Mouse (Mus musculus) liver, postnatal 0 days (tissue): ENCODE measurements at regions not wholly inside any gene's neighbourhood (a gene's known extent, or its start where the extent isn't known, plus 50 kb on each side); places are given as distances from the start of the nearest gene placed in this dataset.

ENCODE experiments used
- ATAC-seq: fragments of 200-750 bp; cut with Nextera tagmentation; 2 replicates; pipeline ENCODE4 v1.8.0; 2017; ENCODE audit warnings: mild to moderate bottlenecking, moderate library complexity
- DNase-seq: peaks from one replicate; pipeline ENCODE4 v3.0.0-alpha.2; 2016
- H3K27ac ChIP-seq: fragments of 300-500 bp; sonication (generic); 2 replicates; pipeline ENCODE4 v1.5.1; 2014; ENCODE audit warnings: antibody characterized with exemption, moderate library complexity, mild to moderate bottlenecking, low read depth
- H3K27me3 ChIP-seq: fragments of 300-500 bp; sonication (generic); 2 replicates; pipeline ENCODE4 v1.6.1; 2014; ENCODE audit warnings: low read length, control low read depth, mixed read lengths; ENCODE audit not compliant: insufficient read depth
- H3K36me3 ChIP-seq: fragments of 300-500 bp; sonication (generic); replicated peaks from 2 replicates; pipeline ENCODE4 v1.6.1; 2014; ENCODE audit warnings: mild to moderate bottlenecking, control low read depth, low read length, moderate library complexity, mixed read lengths; ENCODE audit not compliant: insufficient read depth
- H3K4me1 ChIP-seq: fragments of 300-500 bp; sonication (generic); 2 replicates; pipeline ENCODE4 v1.6.1; 2014; ENCODE audit warnings: antibody characterized with exemption, mild to moderate bottlenecking, control low read depth; ENCODE audit not compliant: insufficient read depth
- H3K4me2 ChIP-seq: fragments of 300-500 bp; sonication (generic); 2 replicates; pipeline ENCODE4 v1.6.1; 2014; ENCODE audit warnings: low read depth, mild to moderate bottlenecking, low read length, moderate library complexity, mixed read lengths
- H3K4me3 ChIP-seq: fragments of 300-500 bp; sonication (generic); 2 replicates; pipeline ENCODE4 v1.5.1; 2014; ENCODE audit warnings: low read depth, low read length
- H3K9ac ChIP-seq: fragments of 300-500 bp; sonication (generic); replicated peaks from 2 replicates; pipeline ENCODE4 v1.6.1; 2014; ENCODE audit warnings: mild to moderate bottlenecking, moderate library complexity
- H3K9me3 ChIP-seq: fragments of 300-500 bp; sonication (generic); 2 replicates; pipeline ENCODE4 v1.6.1; 2016; ENCODE audit warnings: mild to moderate bottlenecking, control low read depth, low read length, mixed read lengths
- CTCF ChIP-seq: sonication (generic); IDR thresholded peaks from 2 replicates; pipeline ENCODE4 v1.5.1; 2016; ENCODE audit warnings: antibody characterized with exemption, low read depth
- EP300 ChIP-seq: IDR thresholded peaks from 2 replicates; pipeline ENCODE4 v1.6.1; 2016; ENCODE audit warnings: antibody characterized with exemption, low read depth, mild to moderate bottlenecking
- WGBS: fragments of 180-500 bp; shearing (Covaris S2); extraction: QIAGEN DNeasy Blood & Tissue Kit; methylation state at CpG from one replicate; pipeline ENCODE4 v1.1.7; 2014; ENCODE audit not compliant: insufficient replicate concordance; 5-methylcytosine and 5-hydroxymethylcytosine counted together

DNA sequence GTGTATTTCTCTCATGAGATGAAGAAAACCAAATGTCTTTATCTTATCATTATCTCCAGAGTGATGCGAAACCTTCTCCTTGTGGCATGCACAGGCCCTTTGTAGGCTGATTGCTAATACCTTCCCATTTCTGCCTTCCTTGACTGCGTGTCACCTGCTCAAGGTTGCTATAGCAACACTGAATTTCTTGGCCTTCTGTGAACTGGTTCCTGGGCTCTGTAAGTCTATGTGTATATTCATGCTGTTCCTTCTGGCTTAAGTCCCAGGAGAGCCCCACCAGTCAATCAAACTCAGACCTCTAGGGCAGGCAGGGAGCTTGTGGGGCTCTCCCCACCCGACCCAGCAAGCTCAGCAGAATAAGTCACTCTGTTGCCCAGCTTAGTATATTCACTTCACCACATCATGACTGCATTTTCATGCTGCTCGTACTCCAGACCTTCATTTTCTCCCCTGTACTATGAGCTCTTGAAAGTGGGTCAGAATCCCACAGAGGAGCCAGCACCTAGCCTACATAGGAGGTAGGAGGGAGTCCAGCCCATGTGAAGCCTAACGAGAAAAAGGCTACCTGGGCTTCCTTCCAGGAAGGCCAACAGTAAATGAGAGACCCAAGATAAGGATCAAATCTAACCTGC lies 121.9 kb downstream of the Gm10260 start:
- H3K9me3 ChIP-seq, result no peaks in the 10 kb centered on the region
- H3K4me1 ChIP-seq, result no peaks in the 10 kb centered on the region
- no peak overlapping the region for H3K9ac ChIP-seq
- 72% methylated on average over 5 of the region's 5 CpGs for WGBS
- no peaks in the 10 kb centered on the region for H3K36me3 ChIP-seq
- DNase-seq (no peak), ATAC-seq (no peak)
- no peak overlapping the region for H3K27ac ChIP-seq
- H3K4me3 ChIP-seq, result no peak overlapping the region
- TF ChIP-seq EP300, result no peak
- no peak for TF ChIP-seq CTCF
- 0 out of 2 replicates have a peak, but pooled peaks cover 3% of the 10 kb centered on the region for H3K27me3 ChIP-seq
- no peak overlapping the region for H3K4me2 ChIP-seq

DNA sequence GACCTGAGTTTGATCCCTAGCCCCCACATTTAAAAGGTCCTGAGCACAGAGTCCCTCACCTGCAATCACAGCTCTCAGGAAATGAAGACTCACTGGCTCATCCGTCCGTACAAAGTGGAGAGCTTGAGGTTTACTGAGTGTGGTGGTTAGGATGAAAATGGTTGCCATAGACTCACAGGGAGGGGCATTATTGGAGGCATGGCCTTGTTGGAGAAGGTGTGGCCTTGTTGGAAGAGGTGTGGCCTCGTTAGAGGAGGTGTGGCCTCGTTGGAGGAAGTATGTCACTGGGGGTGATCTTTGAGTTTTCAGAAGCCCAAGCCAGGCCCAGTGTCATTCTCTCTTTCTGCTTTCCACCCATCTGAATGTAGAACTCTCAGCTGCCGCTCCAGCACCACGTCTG lies 122.9 kb downstream of the Gm10260 start:
- Histone ChIP-seq H3K4me1 (no peaks in the 10 kb centered on the region), H3K9me3 (no peaks in the 10 kb centered on the region), H3K9ac (no peak overlapping the region), H3K27ac (no peak overlapping the region), H3K4me3 (no peak overlapping the region), H3K36me3 (no peaks in the 10 kb centered on the region), H3K27me3 (0 out of 2 replicates have a peak, but pooled peaks cover 3% of the 10 kb centered on the region), H3K4me2 (no peak overlapping the region)
- DNase-seq, result no peak
- ATAC-seq, result no peak
- WGBS, result 79% methylated on average over 6 of the region's 6 CpGs
- TF ChIP-seq CTCF (no peak), EP300 (no peak)

DNA sequence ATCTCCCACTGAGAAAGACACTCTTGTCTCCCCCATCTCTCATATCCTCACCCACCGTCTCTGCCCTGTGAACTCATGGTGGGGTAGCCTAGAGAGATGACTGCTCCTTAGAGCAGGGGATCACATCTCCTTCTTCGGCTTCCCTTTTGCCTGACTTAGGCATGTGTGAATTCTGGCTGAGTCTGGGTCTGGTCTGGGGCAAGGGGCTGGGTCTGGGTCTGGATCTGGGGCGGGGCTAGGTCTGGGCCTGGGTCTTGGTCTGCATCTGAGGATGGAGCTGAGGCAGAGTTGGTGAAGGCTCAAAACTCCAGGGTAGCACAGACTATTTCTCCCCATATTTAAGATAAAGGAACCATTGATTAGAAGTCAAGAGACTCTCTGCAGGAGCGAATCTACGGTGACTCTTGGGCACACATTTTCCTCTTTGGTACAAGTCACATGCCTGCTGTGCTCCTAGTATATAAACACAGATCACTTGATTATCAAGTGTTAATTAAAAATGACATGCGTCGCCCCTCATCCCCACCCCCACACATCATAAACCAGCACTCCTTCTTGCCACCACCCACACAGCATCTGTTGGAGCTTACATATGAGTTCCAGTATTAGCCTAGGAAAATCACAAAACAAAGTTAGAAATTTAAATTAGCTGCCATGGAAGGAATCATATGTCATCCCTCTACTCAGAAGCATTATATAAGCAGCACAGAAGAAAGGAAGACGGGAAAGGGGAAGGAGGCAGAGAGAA lies 126.2 kb downstream of the Gm10260 start:
- ATAC-seq (no peak), DNase-seq (no peak)
- Histone ChIP-seq H3K4me3 (no peak overlapping the region), H3K27me3 (0 out of 2 replicates have a peak, but pooled peaks cover 3% of the 10 kb centered on the region), H3K36me3 (no peaks in the 10 kb centered on the region), H3K9ac (no peak overlapping the region), H3K9me3 (no peaks in the 10 kb centered on the region), H3K4me2 (no peak overlapping the region), H3K27ac (no peak overlapping the region), H3K4me1 (no peaks in the 10 kb centered on the region)
- TF ChIP-seq CTCF, result no peak
- 72% methylated on average over 8 of the region's 8 CpGs for WGBS

DNA sequence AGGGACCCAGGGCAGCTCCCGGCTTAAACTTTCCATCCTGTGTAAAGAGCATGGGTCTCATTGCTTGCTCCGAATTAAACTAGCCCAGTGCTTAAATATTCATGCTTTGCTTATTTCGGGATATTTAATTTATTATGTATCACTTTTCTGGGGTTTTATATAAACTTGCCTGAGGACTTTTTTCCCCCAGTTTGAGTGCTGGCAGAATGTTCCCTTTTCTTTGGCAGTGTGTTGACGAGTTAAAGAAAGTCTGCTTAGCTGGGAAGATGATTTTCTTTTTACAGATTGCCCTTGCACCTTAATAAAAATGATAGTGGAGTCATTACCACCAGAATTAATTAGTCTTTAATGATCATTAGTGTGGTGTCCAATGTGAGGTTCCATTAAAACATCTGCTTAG lies 126.9 kb downstream of the Gm10260 start:
- no peak for TF ChIP-seq CTCF
- TF ChIP-seq EP300, result no peak
- Histone ChIP-seq H3K4me3 (no peak overlapping the region), H3K4me2 (no peak overlapping the region), H3K27ac (no peak overlapping the region), H3K9me3 (no peaks in the 10 kb centered on the region), H3K36me3 (no peaks in the 10 kb centered on the region), H3K9ac (no peak overlapping the region), H3K4me1 (no peaks in the 10 kb centered on the region), H3K27me3 (0 out of 2 replicates have a peak, but pooled peaks cover 3% of the 10 kb centered on the region)
- WGBS, result 81% methylated on average over 4 of the region's 4 CpGs
- ATAC-seq (no peak), DNase-seq (no peak)

DNA sequence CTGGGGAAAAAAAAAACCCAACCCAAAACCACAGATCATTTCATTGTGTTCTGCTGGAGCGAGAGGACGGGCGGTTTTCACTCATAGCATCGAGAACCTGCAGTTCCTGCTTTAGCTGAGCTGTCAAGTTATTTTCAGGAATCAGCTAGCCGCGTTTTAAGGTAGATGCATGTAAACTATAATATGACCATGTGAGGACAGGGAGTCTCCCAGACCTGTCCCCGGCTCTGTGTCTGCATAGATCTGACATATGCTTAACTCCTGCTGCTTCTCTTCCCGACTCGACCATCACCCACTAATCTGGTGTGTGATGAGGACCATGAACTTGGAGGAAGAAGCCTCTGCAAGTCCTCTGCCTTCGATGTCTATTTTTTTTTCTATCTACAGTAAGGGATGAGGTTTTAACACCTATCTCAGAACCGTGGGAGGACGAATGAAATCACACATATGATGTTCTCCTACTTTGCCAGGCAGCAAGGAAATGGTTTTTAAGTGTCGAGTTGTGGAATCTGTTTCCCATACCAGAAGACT lies 128.5 kb downstream of the Gm10260 start:
- DNase-seq (no peak), ATAC-seq (no peak)
- no peaks in the 10 kb centered on the region for H3K4me1 ChIP-seq
- no peak overlapping the region for H3K27ac ChIP-seq
- H3K27me3 ChIP-seq, result 0 out of 2 replicates have a peak, but pooled peaks cover 3% of the 10 kb centered on the region
- TF ChIP-seq EP300, result no peak
- TF ChIP-seq CTCF, result no peak
- no peak overlapping the region for H3K4me2 ChIP-seq
- no peak overlapping the region for H3K4me3 ChIP-seq
- WGBS, result 59% methylated on average over 13 of the region's 13 CpGs
- no peaks in the 10 kb centered on the region for H3K36me3 ChIP-seq
- H3K9me3 ChIP-seq, result no peaks in the 10 kb centered on the region
- H3K9ac ChIP-seq, result no peak overlapping the region

DNA sequence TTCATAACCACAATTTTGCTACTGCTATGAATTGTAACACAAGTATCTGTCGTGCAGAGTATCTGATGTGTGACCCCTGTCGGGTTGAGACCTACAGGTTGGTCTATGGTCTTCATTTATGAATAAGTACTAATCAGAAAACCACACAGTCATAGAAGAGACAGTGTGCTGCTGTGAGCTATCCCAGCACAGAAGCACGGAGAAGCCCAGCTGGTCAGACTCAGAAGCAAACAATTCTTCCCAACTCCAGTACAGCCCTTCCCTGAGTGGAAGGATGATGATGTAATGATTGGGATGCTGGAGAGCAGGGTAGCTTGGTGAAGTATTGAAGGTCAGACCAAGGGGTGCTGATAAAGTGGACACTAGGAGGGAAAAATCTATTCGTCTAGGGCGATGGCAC lies 129.5 kb downstream of the Gm10260 start:
- no peak overlapping the region for H3K27ac ChIP-seq
- no peaks in the 10 kb centered on the region for H3K4me1 ChIP-seq
- TF ChIP-seq CTCF (no peak), EP300 (no peak)
- DNase-seq, result no peak
- H3K4me2 ChIP-seq, result no peak overlapping the region
- ATAC-seq, result no peak
- no peak overlapping the region for H3K4me3 ChIP-seq
- H3K9ac ChIP-seq, result no peak overlapping the region
- H3K27me3 ChIP-seq, result 0 out of 2 replicates have a peak, but pooled peaks cover 3% of the 10 kb centered on the region
- 69% methylated on average over 5 of the region's 5 CpGs for WGBS
- H3K9me3 ChIP-seq, result no peaks in the 10 kb centered on the region
- H3K36me3 ChIP-seq, result no peaks in the 10 kb centered on the region
